Mouse (Mus musculus): ENCODE measurements around the gene Psenen. TPM values are rescaled to one million over a fixed set of nuclear protein-coding genes. Genes with fewer than 3 reads are reported as not detected.

Gene Psenen
- total RNA-seq, 2 experiments from 2014 or later = 93.7 to 104 TPM

DNA sequence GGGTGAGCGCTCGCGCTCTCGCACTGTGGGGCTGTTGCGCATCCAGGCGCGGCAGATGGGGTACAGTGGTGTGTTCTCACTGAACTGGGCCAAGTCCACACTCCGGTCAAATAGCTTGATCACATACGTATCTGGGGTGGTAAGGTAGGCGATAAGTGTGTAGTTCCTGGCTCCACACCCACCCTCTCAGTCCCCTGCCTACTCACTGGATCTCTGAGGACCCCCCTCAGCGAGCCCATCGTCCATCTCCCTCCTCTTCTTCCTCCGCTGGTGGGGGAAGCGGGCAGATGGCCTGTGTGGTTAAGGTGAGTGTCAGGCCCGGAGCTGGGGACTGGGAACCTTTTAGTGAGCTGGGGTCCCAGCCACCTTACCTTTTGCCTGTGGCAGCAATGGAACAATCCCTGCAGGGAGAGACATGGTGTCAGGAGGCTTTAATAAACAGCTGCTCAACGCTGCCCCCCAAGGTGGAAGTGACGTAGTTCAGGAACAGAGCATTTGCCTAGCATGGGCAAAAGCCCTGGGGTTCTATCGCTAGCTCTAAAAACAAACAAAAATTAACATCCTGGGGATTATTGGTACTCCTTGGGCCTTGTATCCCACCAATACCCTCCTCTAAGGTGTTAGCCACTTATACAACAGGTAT, 6.4 kb downstream of the Psenen start:
- DNase-seq = no peak

GRCm38 (mm10) chr7:30553810-30554584, 9.4 kb downstream of the Psenen start:
- no peak for DNase-seq

DNA sequence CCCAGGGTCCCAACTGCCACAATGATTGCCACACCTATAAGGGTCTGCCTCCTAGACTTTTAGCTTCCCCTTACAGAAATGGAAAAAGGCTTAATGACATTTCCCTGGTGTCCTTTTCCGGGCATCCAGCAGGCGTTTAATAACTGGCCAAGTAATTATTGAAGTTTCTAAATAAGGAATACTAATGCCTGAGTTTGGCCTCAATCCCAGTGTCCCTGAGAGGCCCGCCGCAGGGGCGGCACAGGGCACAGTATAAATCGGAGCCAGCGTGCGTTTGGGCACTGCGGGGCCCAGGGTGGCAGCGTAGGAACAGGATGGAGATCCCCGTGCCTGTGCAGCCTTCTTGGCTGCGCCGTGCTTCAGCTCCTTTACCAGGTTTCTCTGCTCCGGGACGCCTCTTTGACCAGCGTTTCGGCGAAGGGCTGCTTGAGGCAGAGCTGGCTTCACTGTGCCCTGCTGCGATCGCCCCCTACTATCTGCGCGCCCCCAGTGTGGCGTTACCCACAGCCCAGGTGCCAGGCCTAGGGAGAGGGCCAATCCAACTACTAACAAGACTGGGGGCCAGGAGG, 10.3 kb downstream of the Psenen start:
- DNase-seq = peak; percentile 72

DNA sequence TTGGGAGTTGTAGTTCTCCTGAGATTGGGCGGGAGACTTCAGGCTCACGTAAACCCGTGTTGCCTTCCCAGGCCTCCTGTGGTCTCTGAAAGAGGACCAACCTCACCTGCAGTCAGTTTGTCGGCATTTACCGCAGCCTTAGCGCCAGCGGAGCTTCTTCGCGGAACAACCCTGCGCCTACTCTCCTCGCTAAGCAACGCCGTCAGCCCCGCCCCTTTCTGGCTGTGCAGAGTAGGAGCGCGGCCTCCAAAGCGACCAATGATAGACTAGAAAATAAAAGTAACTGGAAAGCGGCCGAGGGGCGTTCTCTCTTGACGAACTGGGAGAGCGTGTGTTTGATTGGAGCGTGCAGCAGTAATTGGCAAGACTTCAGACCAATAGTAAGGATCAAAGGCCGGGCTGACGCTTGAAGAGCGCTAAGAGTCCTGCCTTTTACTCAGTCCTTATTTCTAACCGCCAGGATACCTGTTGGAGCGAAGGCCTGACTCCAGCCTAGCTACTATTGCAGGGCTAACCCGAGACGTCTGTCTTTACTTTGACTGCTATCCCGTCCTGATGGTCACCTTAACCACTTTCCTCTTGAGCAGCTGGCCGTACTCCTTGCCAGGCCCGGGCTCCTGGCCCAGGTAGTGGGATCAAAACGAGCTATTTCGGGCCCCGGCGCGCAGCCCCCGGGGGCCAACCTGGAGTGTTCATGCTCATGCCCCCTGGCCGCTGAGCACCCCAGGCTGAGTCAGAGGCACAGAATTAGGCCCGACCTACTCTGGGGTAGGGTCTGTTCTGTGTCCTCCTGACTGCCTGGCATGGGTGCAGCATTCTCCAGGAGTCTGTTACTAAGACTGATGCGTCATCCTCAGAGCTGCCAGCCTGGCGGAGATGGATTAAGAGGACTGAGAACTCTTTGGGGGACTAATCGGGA, 11.1 kb downstream of the Psenen start, which contains the start of the genes Hspb6 and Proser3:
Gene Hspb6 (plus strand): TSS at position 77 of the 919 bp plus-strand sequence.
Gene Proser3 (minus strand): TSS at position 198 of the 919 bp plus-strand sequence.
- peak; percentile 95 for DNase-seq

DNA sequence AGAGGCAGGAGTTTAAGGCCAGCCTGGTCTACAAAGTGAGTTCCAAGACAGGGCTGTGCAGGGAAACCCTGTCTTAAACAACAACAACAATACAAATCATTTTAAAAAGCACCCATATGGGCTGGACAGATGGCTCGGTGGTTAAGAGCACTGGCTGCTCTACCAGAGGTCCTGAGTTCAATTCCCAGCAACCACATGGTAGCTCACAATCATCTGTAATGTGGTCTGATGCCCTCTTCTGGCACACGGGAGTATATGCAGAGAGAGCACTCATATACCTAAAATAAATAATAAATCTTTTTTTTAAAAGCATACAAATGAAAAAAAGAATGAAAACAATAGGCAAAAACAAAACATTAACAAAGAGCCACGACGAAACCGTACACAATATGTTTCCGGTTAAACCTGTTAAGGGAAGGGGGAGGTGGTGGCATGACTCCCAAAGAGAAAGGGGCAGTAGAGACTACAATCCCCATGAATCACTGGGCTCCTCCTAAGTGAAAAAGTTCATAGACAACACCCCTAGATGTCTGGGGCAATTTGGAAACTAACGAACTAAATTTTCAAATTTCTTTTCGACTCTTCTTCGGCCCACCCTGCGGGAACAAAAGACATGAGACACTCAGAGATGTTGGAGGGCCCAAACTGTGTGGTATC, 11.9 kb downstream of the Psenen start:
- DNase-seq = no peak

GRCm38 (mm10) chr7:30550603-30551002, 12.8 kb downstream of the Psenen start:
- DNase-seq = no peak

DNA sequence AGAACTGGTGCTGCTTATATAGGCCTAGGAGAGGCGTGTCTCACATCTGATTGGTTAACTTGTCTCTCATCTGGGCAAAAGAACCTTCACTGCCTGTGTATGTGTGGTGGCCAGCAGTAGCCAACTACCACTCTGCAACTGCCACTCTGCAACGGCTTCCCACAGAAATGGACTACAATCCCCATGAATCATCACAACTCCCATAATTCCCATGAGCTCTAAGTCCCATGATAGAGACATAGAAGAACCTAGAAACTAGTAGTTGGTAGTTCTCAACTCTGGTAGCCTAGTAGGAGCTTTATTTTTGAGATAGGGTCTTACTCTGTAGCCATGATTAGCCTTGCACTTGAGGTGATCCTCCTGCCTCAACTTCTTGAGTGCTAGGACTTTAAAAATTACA, 13.5 kb downstream of the Psenen start:
- DNase-seq = no peak

DNA sequence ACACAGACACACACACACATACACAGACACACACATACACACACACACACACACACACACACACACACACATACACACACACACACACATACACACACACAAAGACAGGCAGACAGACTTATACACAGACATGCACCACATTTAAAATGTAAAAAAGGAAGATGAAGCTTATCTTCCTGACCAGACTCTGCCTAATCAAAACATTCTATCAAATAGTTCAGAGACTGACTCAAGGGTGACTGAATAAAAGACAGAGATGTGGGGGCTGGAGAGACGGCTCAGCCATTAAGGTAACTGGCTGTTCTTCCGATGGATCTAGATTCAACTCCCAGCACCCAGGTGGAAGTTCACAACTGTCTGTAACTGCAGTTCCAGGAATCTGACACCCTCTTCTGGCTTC, 19.1 kb downstream of the Psenen start:
- DNase-seq = no peak

- no peak for DNase-seq
These were observed 22.9 kb downstream of the Psenen start for GRCm38 (mm10) chr7:30540572-30540971.

GRCm38 (mm10) chr7:30534633-30535577, 28.5 kb downstream of the Psenen start, which contains the start of gene Arhgap33:
TSS of gene Arhgap33 (minus strand) at chr7:30535060.
- DNase-seq = peak; percentile 94

DNA sequence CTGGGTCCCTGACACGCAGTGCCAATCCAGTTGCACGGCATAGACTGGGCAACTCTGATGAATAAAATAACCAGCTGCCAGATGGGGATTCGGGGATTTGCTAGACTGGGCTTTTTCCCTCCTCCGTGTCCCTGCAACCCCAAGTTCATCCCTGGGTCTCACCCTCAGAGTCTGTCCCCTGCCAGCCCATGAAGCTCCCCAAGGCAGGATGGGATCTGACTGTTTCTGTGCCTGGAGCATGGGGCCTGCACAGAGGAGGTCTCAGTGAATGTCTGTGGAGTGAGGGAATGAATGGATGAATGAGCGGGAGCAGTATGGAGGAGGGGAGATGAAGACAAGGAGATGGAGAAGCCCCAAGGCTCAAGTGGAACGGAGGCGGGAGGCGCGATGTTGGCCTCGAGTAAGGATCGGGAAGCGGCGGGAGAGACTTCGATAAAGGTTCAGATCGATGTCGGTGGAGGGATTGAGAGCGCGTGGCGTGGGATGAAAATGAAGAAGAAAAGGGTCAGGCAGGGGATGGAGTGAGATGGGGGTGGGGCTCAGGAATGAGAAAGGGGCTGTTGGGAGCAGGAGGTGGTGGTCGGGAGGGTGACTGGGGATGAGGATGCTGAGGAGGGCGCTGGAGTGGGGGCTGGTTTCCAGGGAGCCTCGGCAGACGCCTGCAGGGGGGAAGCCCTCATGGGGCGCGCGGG, 29.3 kb downstream of the Psenen start:
- no peak for DNase-seq

DNA sequence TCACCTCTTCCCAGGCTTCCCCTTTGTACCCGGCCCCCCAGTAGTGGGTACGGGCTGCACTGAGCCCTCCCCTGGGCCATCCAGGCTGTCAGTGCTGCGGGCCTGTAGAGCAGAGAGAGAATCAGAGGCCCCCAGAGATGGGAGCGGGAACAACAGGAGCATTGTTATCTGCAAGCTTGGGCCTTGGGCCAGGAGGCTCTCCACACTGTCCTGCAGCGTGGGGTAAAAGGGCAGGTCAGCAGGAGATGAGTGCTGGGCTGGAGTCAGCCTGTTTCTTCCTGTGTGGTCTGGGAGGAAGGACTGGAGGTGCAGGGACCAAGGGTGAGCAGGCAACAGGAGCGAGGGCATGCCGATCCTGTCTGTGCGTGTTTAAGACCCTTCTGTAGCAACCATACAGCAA, 30.5 kb downstream of the Psenen start:
- no peak for DNase-seq

DNA sequence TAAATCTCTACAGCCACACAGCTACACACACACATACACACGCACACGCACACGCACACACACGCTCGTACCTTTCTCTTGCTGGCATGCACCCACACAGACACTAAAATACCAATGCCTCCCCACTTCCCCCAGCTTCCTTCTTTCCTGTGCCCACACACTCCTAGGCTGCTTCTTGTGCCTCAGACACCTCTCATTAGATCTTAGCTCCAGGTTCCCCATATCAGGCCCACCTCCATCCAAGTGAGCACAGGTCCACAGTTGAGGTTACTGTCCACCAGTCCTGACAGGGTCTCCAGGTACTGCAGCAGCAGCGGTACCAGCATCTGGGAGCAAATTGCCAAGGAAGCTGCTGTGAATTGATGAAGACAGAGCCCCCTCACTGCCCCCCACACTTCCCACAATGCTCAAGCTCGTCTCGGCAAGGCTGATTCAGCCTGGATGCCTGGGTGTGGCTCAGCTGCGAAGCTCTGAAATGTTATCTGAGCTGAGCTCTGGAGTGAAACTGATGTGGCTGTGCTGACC, 32.1 kb downstream of the Psenen start:
- no peak for DNase-seq

DNA sequence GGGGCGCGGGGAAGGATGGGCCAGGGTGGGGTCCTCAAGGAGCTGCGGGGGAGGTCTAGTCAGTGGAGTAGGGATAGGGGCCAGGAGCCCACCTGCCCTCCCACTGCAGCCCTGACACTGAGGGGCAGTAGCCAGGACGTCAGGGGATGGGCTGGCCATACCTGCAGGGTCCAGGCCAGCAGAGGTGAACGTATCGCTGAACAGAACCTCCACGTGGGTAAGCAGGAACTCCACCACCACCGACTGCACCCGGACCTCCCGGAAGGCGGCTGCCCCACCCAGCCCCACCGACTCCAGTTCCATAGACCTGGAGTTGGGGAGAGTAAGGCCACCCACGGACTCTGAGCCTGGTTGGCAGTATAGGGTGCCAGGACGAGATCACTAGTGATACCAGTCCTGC, 36.4 kb downstream of the Psenen start:
- DNase-seq = no peak

- no peak for DNase-seq
These were observed 37.0 kb downstream of the Psenen start for GRCm38 (mm10) chr7:30526399-30526798.

DNA sequence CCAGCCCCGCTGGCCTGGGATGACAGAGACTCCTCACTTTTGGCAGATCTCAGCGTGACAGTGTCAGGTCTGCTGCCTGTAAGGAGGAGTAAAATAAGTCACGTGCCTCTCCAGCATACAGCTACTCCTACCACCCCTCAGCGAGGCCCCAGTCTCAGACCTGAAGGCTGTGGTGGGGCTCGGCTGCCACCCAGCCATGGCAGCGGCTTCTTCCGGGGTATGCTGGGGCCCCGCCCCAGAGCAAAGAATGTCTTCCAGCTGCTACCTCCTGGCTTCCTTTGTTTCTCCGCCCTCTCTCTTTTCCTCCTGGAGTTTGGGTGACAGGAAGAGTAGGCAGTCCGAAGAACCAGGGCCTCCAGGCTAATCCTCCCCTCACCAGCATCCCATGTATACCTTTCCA, 37.5 kb downstream of the Psenen start:
- DNase-seq = no peak

DNA sequence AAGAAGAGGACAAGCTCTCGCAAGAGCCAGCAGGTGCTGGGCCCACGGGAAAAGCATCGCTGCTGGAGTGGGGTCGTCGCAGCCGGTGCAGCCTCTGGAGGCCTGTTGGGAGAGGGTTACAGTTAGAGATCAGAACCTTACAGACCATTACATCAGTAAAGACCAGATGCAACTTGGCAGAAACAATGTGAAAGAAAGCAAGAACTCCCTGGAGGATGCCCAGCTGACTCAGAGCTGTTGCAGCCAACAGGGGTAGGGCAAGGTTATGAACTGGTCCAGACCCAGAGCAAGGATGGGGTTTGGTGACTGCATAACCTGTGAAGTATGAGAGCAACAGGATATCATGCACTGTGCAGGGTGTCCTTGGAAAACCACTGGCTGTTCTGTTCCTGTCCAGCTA, 38.9 kb downstream of the Psenen start:
- no peak for DNase-seq

- DNase-seq = no peak
These were observed 40.6 kb downstream of the Psenen start for GRCm38 (mm10) chr7:30522871-30523270.

- DNase-seq = no peak
These were observed 42.6 kb downstream of the Psenen start for GRCm38 (mm10) chr7:30520856-30521255.

- DNase-seq = no peak
These were observed 43.0 kb downstream of the Psenen start for GRCm38 (mm10) chr7:30520396-30520795.

Data from gastrocnemius, postnatal 10 days (tissue).